Mouse (Mus musculus) midbrain, postnatal 0 days (tissue): ENCODE data around the gene Etv6. TPM values are rescaled to one million over a fixed set of nuclear protein-coding genes. Genes with fewer than 3 reads are reported as not detected.

ENCODE experiments used
- ATAC-seq: fragments of 200-750 bp; cut with Nextera tagmentation; 2 replicates; pipeline ENCODE4 v1.8.0; 2017; ENCODE audit warnings: moderate number of reproducible peaks, mild to moderate bottlenecking, moderate TSS enrichment, moderate library complexity; ENCODE audit not compliant: low FRiP score
- DNase-seq: peaks from one replicate; pipeline ENCODE4 v3.0.0-alpha.2; 2015; ENCODE audit warnings: low spot score
- H3K27ac ChIP-seq: fragments of 300-500 bp; sonication (generic); 2 replicates; pipeline ENCODE4 v1.5.1; 2014; ENCODE audit warnings: low read depth, mild to moderate bottlenecking, low read length, mixed read lengths
- H3K27me3 ChIP-seq: fragments of 300-500 bp; sonication (generic); 2 replicates; pipeline ENCODE4 v1.6.1; 2014; ENCODE audit warnings: low read length, control low read depth, mixed read lengths; ENCODE audit not compliant: insufficient read depth
- H3K36me3 ChIP-seq: fragments of 300-500 bp; sonication (generic); 2 replicates; pipeline ENCODE4 v1.6.1; 2014; ENCODE audit warnings: low read length, control low read depth, mixed read lengths; ENCODE audit not compliant: insufficient read depth
- H3K4me1 ChIP-seq: fragments of 300-500 bp; sonication (generic); 2 replicates; pipeline ENCODE4 v1.6.1; 2014; ENCODE audit warnings: mild to moderate bottlenecking, control low read depth, antibody characterized with exemption, low read length, mixed read lengths; ENCODE audit not compliant: insufficient read depth
- H3K4me2 ChIP-seq: fragments of 300-500 bp; sonication (generic); 2 replicates; pipeline ENCODE4 v1.6.1; 2014; ENCODE audit warnings: low read depth, mild to moderate bottlenecking, low read length, mixed read lengths; ENCODE audit not compliant: poor library complexity, severe bottlenecking
- H3K4me3 ChIP-seq: fragments of 300-500 bp; sonication (generic); 2 replicates; pipeline ENCODE4 v1.5.1; 2014; ENCODE audit warnings: low read depth, mild to moderate bottlenecking, low read length, moderate library complexity
- H3K9ac ChIP-seq: fragments of 300-500 bp; sonication (generic); replicated peaks from 2 replicates; pipeline ENCODE4 v1.6.1; 2014; ENCODE audit warnings: mild to moderate bottlenecking, low read length, moderate library complexity, mixed read lengths; ENCODE audit not compliant: poor library complexity, severe bottlenecking
- H3K9me3 ChIP-seq: fragments of 300-500 bp; sonication (generic); 2 replicates; pipeline ENCODE4 v1.6.1; 2016; ENCODE audit warnings: low read length, control low read depth
- CTCF ChIP-seq: IDR thresholded peaks from 2 replicates; pipeline ENCODE4 v1.5.1; 2016; ENCODE audit warnings: antibody characterized with exemption, mild to moderate bottlenecking
- WGBS: fragments of 180-500 bp; shearing (Covaris S2); extraction: QIAGEN DNeasy Blood & Tissue Kit; methylation state at CpG from one replicate; pipeline ENCODE4 v1.1.7; 2014; 5-methylcytosine and 5-hydroxymethylcytosine counted together
- polyA plus RNA-seq: library from polyadenylated mRNA; unstranded; fragments of >200 nt; fragmentation: Nextera tagmentation; extraction: Ambion mirVana; gene quantifications from 2 replicates; pipeline ENCODE4 v1.2.1, GENCODE M21; 2015
- total RNA-seq: library from RNA; depleted of rRNA; stranded (reverse); fragments of >200 nt; gene quantifications from 2 replicates; pipeline ENCODE4 v1.2.3, GENCODE M21; 2014

Etv6 gene
- total and polyA plus RNA-seq, 2 experiments from 2014 or later: 2.9 to 7.2 TPM

- Histone ChIP-seq H3K4me1 (no peaks in the 10 kb centered on the region), H3K36me3 (no peaks in the 10 kb centered on the region), H3K4me3 (no peak overlapping the region), H3K9me3 (no peaks in the 10 kb centered on the region), H3K27me3 (no peaks in the 10 kb centered on the region), H3K27ac (no peak overlapping the region), H3K4me2 (no peak overlapping the region), H3K9ac (no peak overlapping the region)
- no peak for TF ChIP-seq CTCF
- no peak for ATAC-seq
- 100% methylated on average over 1 of the region's 1 CpGs for WGBS
- DNase-seq: no peak
Measured at GRCm38 (mm10) chr6:134102396-134102795, 66.9 kb downstream of the Etv6 start.

- TF ChIP-seq CTCF: no peak
- DNase-seq: no peak
- Histone ChIP-seq H3K4me3 (no peak overlapping the region), H3K36me3 (no peaks in the 10 kb centered on the region), H3K27ac (no peak overlapping the region), H3K9ac (no peak overlapping the region), H3K27me3 (no peaks in the 10 kb centered on the region), H3K4me1 (no peaks in the 10 kb centered on the region), H3K9me3 (no peaks in the 10 kb centered on the region), H3K4me2 (no peak overlapping the region)
- no peak for ATAC-seq
- WGBS: 93% methylated on average over 8 of the region's 8 CpGs
Measured at GRCm38 (mm10) chr6:134103519-134103918, 68.0 kb downstream of the Etv6 start.

- no peak overlapping the region for H3K9ac ChIP-seq
- no peak overlapping the region for H3K27ac ChIP-seq
- no peaks in the 10 kb centered on the region for H3K27me3 ChIP-seq
- no peaks in the 10 kb centered on the region for H3K4me1 ChIP-seq
- no peak for ATAC-seq
- 65% methylated on average over 15 of the region's 15 CpGs for WGBS
- H3K9me3 ChIP-seq: no peaks in the 10 kb centered on the region
- no peak overlapping the region for H3K4me3 ChIP-seq
- TF ChIP-seq CTCF: no peak
- H3K36me3 ChIP-seq: no peaks in the 10 kb centered on the region
- H3K4me2 ChIP-seq: no peak overlapping the region
- peak; percentile 68 for DNase-seq
Measured at GRCm38 (mm10) chr6:134105514-134106201, 70.2 kb downstream of the Etv6 start.

GRCm38 (mm10) chr6:134107696-134108095 lies 72.2 kb downstream of the Etv6 start:
- Histone ChIP-seq H3K4me1 (no peaks in the 10 kb centered on the region), H3K27me3 (no peaks in the 10 kb centered on the region), H3K9ac (no peak overlapping the region), H3K9me3 (no peaks in the 10 kb centered on the region), H3K4me2 (no peak overlapping the region), H3K36me3 (no peaks in the 10 kb centered on the region), H3K27ac (no peak overlapping the region), H3K4me3 (no peak overlapping the region)
- no peak for ATAC-seq
- WGBS: 92% methylated on average over 7 of the region's 7 CpGs
- no peak for DNase-seq
- TF ChIP-seq CTCF: no peak

DNA sequence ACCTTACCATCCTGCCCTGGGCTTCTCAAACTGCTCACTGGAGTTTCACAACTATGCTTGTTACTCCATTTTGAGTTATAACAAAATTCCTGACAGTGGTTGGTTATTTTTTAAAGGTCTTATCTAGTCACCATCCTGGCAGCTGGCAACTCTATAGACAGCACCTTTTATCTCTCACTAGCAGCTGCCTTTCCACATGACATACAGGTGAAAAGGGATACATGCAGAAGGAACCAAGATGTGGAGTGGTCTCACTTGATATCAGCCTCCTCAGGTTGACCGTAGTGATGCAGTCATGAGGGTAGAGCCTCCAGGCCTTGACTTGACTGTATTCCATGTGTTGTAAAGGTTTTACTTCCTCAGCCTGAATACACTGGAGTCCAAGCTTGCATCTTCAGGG lies 74.2 kb downstream of the Etv6 start:
- H3K27ac ChIP-seq: no peak overlapping the region
- no peak for TF ChIP-seq CTCF
- ATAC-seq (no peak), DNase-seq (no peak)
- 96% methylated on average over 1 of the region's 1 CpGs for WGBS
- no peak overlapping the region for H3K4me2 ChIP-seq
- H3K9me3 ChIP-seq: no peaks in the 10 kb centered on the region
- no peak overlapping the region for H3K9ac ChIP-seq
- no peaks in the 10 kb centered on the region for H3K36me3 ChIP-seq
- no peak overlapping the region for H3K4me3 ChIP-seq
- no peaks in the 10 kb centered on the region for H3K4me1 ChIP-seq
- no peaks in the 10 kb centered on the region for H3K27me3 ChIP-seq

- ATAC-seq (no peak), DNase-seq (no peak)
- no peaks in the 10 kb centered on the region for H3K27me3 ChIP-seq
- H3K9me3 ChIP-seq: no peaks in the 10 kb centered on the region
- no peak for TF ChIP-seq CTCF
- H3K9ac ChIP-seq: no peak overlapping the region
- no peak overlapping the region for H3K4me3 ChIP-seq
- WGBS: 94% methylated on average over 5 of the region's 5 CpGs
- no peak overlapping the region for H3K4me2 ChIP-seq
- H3K36me3 ChIP-seq: no peaks in the 10 kb centered on the region
- no peaks in the 10 kb centered on the region for H3K4me1 ChIP-seq
- H3K27ac ChIP-seq: no peak overlapping the region
Measured at GRCm38 (mm10) chr6:134110206-134110605, 74.7 kb downstream of the Etv6 start.
